In genomic region chr12:75364416-75364815, GRCm38 (mm10) we compare ENCODE assay signal across 38 mouse cellular contexts. TPM values are rescaled to one million over a fixed set of nuclear protein-coding genes. Genes with fewer than 3 reads are reported as not detected.
"Had no signal": no experiment of that assay in that cellular context is flagged by ENCODE, and none has a peak within 500 bp of the region (broad histone marks: within the 10 kb centered on the region; RNA-seq: fewer than 3 reads in every experiment).

No protein-coding gene starts in this region.

- H3K9me3 ChIP-seq: embryonic facial prominence, embryonic 10.5 days; embryonic facial prominence, embryonic 12.5 days; embryonic facial prominence, embryonic 13.5 days; embryonic facial prominence, embryonic 15.5 days; forebrain, embryonic 10.5 days; forebrain, embryonic 12.5 days; forebrain, embryonic 13.5 days; forebrain, embryonic 15.5 days had no signal

- H3K4me1 ChIP-seq: embryonic facial prominence, embryonic 10.5 days; embryonic facial prominence, embryonic 12.5 days; embryonic facial prominence, embryonic 13.5 days; embryonic facial prominence, embryonic 15.5 days; forebrain, embryonic 12.5 days; forebrain, embryonic 13.5 days; forebrain, embryonic 15.5 days had no signal

- H3K27me3 ChIP-seq: embryonic facial prominence, embryonic 12.5 days; embryonic facial prominence, embryonic 13.5 days; embryonic facial prominence, embryonic 15.5 days; forebrain, embryonic 12.5 days; forebrain, embryonic 13.5 days; forebrain, embryonic 15.5 days had no signal

- H3K27ac ChIP-seq: embryonic facial prominence, embryonic 10.5 days; embryonic facial prominence, embryonic 12.5 days; embryonic facial prominence, embryonic 13.5 days; embryonic facial prominence, embryonic 15.5 days; forebrain, embryonic 10.5 days; forebrain, embryonic 12.5 days; forebrain, embryonic 13.5 days; forebrain, embryonic 15.5 days had no signal

- H3K9ac ChIP-seq: embryonic facial prominence, embryonic 12.5 days; embryonic facial prominence, embryonic 13.5 days; embryonic facial prominence, embryonic 15.5 days; forebrain, embryonic 12.5 days; forebrain, embryonic 13.5 days; forebrain, embryonic 15.5 days; forebrain, postnatal 0 days had no signal

- H3K36me3 ChIP-seq: embryonic facial prominence, embryonic 10.5 days; embryonic facial prominence, embryonic 12.5 days; embryonic facial prominence, embryonic 13.5 days; forebrain, embryonic 10.5 days; forebrain, embryonic 12.5 days; forebrain, embryonic 15.5 days had no signal

- H3K4me2 ChIP-seq: embryonic facial prominence, embryonic 12.5 days; embryonic facial prominence, embryonic 13.5 days; embryonic facial prominence, embryonic 15.5 days; forebrain, embryonic 12.5 days; forebrain, embryonic 13.5 days; forebrain, embryonic 15.5 days had no signal

- ATAC-seq: forebrain, embryonic 13.5 days; forebrain, embryonic 14.5 days; forebrain, embryonic 15.5 days; forebrain, embryonic 16.5 days; forebrain, postnatal 0 days had no signal

- H3K4me3 ChIP-seq: embryonic facial prominence, embryonic 10.5 days; embryonic facial prominence, embryonic 12.5 days; embryonic facial prominence, embryonic 13.5 days; embryonic facial prominence, embryonic 15.5 days; erythroblast, embryonic 14.5 days; forebrain, embryonic 10.5 days; forebrain, embryonic 12.5 days; forebrain, embryonic 13.5 days; forebrain, embryonic 15.5 days; heart, adult 2 months had no signal

- DNase-seq: cerebellum, adult 18-20 months; cerebellum, adult 2 months; cerebellum, adult 8-10 months; cerebellum, adult 9-10 months; cerebellum, adult 9-11 months; cerebellum, postnatal 10 days; cerebellum, postnatal 14 days; cerebellum, postnatal 25 days; cerebellum, postnatal 36 days; embryo, embryonic 11 days; forebrain, postnatal 0 days; gastrocnemius, postnatal 10 days; gastrocnemius, postnatal 14 days; gastrocnemius, postnatal 25 days; gastrocnemius, postnatal 36 days; heart, adult 18-20 months had no signal

RNA-seq across cellular contexts. Expression of gene Gphb5, which starts 52.2 kb away (rescaled TPM):
- total RNA-seq: common myeloid progenitor, adult 5-6 weeks; forebrain, postnatal 0 days; gastrocnemius, adult 8-10 months; gastrocnemius, postnatal 10 days; gastrocnemius, postnatal 14 days; gastrocnemius, postnatal 25 days; gastrocnemius, postnatal 36 days; gastrocnemius, postnatal 4 days; granulocyte monocyte progenitor cell, adult 5-6 weeks; heart, adult 18-20 months; heart, adult 2 months; heart, adult 8-10 months had no signal
- polyA plus RNA-seq: cerebellum, adult 2 months; cortical plate, adult 2 months; embryonic facial prominence, embryonic 10.5 days; embryonic facial prominence, embryonic 11.5 days; embryonic facial prominence, embryonic 13.5 days; embryonic facial prominence, embryonic 15.5 days; erythroblast, embryonic 14.5 days; forebrain, embryonic 10.5 days; forebrain, embryonic 11.5 days; forebrain, embryonic 12.5 days; forebrain, embryonic 13.5 days; forebrain, embryonic 14.5 days; forebrain, embryonic 15.5 days; forebrain, embryonic 16.5 days; forebrain, postnatal 0 days; frontal cortex, adult 2 months; gonadal fat pad, adult 2 months; heart, adult 2 months had no signal

RNA-seq across cellular contexts. Expression of gene Rhoj, which starts 56.3 kb away (rescaled TPM):
- total RNA-seq: common myeloid progenitor, adult 5-6 weeks had no signal
